Mouse (Mus musculus) small intestine, adult 2 months (tissue): Measurements from ENCODE around the gene Hadha.

ENCODE experiments used
- CTCF ChIP-seq: fragments of 200-500 bp; IDR thresholded peaks from 2 replicates; pipeline ENCODE4 v1.5.1; 2012; ENCODE audit warnings: low read depth, mild to moderate bottlenecking, control low read depth, inconsistent platforms, low read length, moderate library complexity, mixed read lengths; ENCODE audit not compliant: insufficient replicate concordance, insufficient read length; ENCODE audit errors: extremely low read depth
- POLR2A ChIP-seq: fragments of 200-500 bp; IDR thresholded peaks from 2 replicates; pipeline ENCODE4 v1.6.1; 2012; ENCODE audit warnings: low read depth, mild to moderate bottlenecking, control low read depth, inconsistent platforms, low read length, moderate library complexity

- TF ChIP-seq CTCF: peak; percentile 38; the same call in 1 of the 2 replicates
- no peak for TF ChIP-seq POLR2A
Observed at GRCm38 (mm10) chr5:30112533-30113068, 42.4 kb downstream of the Hadha start.
